Mouse (Mus musculus) kidney, adult 2 months (tissue): ENCODE data around the gene Pik3c2b.

Source experiments
- CTCF ChIP-seq: fragments of 200-500 bp; conservative IDR thresholded peaks from 2 replicates; pipeline ENCODE4 v1.5.1; 2011; ENCODE audit warnings: low read depth, mild to moderate bottlenecking, control low read depth, low read length, moderate library complexity, mixed read lengths; ENCODE audit not compliant: insufficient read depth, insufficient read length
- POLR2A ChIP-seq: fragments of 200-500 bp; IDR thresholded peaks from one replicate; pipeline ENCODE4 v1.6.1; 2011; ENCODE audit warnings: low read depth, low read length, control low read depth

DNA sequence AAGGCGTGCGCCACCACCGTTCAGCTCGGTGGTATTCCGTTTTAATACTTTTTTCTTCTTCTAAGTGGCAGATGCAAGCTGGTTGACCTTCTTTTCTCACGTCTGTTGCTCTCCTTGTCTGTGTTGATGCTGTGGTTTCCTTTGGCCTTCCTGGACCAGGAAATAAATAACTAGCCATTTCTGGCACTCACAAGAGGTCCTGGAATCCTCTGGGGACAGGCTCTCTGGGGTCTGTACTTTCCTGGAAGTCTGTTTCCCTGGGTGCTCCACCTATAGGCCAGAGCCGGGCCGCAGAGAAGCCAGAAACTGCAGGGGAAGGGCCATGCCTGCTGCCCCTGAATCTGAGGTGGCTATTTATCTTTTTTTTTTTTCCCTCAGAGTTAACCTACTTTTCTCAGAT is 8.9 kb downstream of the Pik3c2b start:
- TF ChIP-seq CTCF (no peak), POLR2A (no peak)
